Mouse (Mus musculus) midbrain, postnatal 0 days (tissue): Measurements from ENCODE around the gene Lrba. TPM values are rescaled to one million over a fixed set of nuclear protein-coding genes. Genes with fewer than 3 reads are reported as not detected.

Experiments
- ATAC-seq: fragments of 200-750 bp; cut with Nextera tagmentation; 2 replicates; pipeline ENCODE4 v1.8.0; 2017; ENCODE audit warnings: moderate number of reproducible peaks, mild to moderate bottlenecking, moderate TSS enrichment, moderate library complexity; ENCODE audit not compliant: low FRiP score
- DNase-seq: peaks from one replicate; pipeline ENCODE4 v3.0.0-alpha.2; 2015; ENCODE audit warnings: low spot score
- H3K27ac ChIP-seq: fragments of 300-500 bp; sonication (generic); 2 replicates; pipeline ENCODE4 v1.5.1; 2014; ENCODE audit warnings: low read depth, mild to moderate bottlenecking, low read length, mixed read lengths
- H3K27me3 ChIP-seq: fragments of 300-500 bp; sonication (generic); 2 replicates; pipeline ENCODE4 v1.6.1; 2014; ENCODE audit warnings: low read length, control low read depth, mixed read lengths; ENCODE audit not compliant: insufficient read depth
- H3K36me3 ChIP-seq: fragments of 300-500 bp; sonication (generic); 2 replicates; pipeline ENCODE4 v1.6.1; 2014; ENCODE audit warnings: low read length, control low read depth, mixed read lengths; ENCODE audit not compliant: insufficient read depth
- H3K4me1 ChIP-seq: fragments of 300-500 bp; sonication (generic); 2 replicates; pipeline ENCODE4 v1.6.1; 2014; ENCODE audit warnings: mild to moderate bottlenecking, control low read depth, antibody characterized with exemption, low read length, mixed read lengths; ENCODE audit not compliant: insufficient read depth
- H3K4me2 ChIP-seq: fragments of 300-500 bp; sonication (generic); 2 replicates; pipeline ENCODE4 v1.6.1; 2014; ENCODE audit warnings: low read depth, mild to moderate bottlenecking, low read length, mixed read lengths; ENCODE audit not compliant: poor library complexity, severe bottlenecking
- H3K4me3 ChIP-seq: fragments of 300-500 bp; sonication (generic); 2 replicates; pipeline ENCODE4 v1.5.1; 2014; ENCODE audit warnings: low read depth, mild to moderate bottlenecking, low read length, moderate library complexity
- H3K9ac ChIP-seq: fragments of 300-500 bp; sonication (generic); replicated peaks from 2 replicates; pipeline ENCODE4 v1.6.1; 2014; ENCODE audit warnings: mild to moderate bottlenecking, low read length, moderate library complexity, mixed read lengths; ENCODE audit not compliant: poor library complexity, severe bottlenecking
- H3K9me3 ChIP-seq: fragments of 300-500 bp; sonication (generic); 2 replicates; pipeline ENCODE4 v1.6.1; 2016; ENCODE audit warnings: low read length, control low read depth
- CTCF ChIP-seq: IDR thresholded peaks from 2 replicates; pipeline ENCODE4 v1.5.1; 2016; ENCODE audit warnings: antibody characterized with exemption, mild to moderate bottlenecking
- WGBS: fragments of 180-500 bp; shearing (Covaris S2); extraction: QIAGEN DNeasy Blood & Tissue Kit; methylation state at CpG from one replicate; pipeline ENCODE4 v1.1.7; 2014; 5-methylcytosine and 5-hydroxymethylcytosine counted together
- polyA plus RNA-seq: library from polyadenylated mRNA; unstranded; fragments of >200 nt; fragmentation: Nextera tagmentation; extraction: Ambion mirVana; gene quantifications from 2 replicates; pipeline ENCODE4 v1.2.1, GENCODE M21; 2015
- total RNA-seq: library from RNA; depleted of rRNA; stranded (reverse); fragments of >200 nt; gene quantifications from 2 replicates; pipeline ENCODE4 v1.2.3, GENCODE M21; 2014

Gene Lrba
- total and polyA plus RNA-seq, 2 experiments from 2014 or later: 3.1 to 24.3 TPM

DNA sequence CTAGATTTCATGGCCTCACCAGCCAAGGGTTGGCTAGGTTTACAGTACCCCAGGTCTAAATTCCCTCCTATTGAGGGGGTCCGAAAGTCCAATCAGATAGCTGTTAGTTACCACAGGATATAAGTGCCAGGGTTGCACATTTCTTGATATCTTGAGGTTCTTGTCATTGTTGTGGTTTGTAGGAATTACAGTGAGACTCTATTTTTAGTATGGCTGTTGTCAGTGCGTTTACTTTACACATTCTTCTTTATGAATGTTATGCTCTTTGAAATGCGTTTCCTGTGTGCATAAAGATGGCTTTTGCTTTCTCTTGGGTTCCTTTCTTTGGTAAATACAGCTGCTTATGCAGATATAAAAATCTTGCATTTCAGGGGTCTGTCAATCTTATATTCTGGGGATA, 237.1 kb downstream of the Lrba start:
- 78% methylated on average over 3 of the region's 3 CpGs for WGBS
- no peak overlapping the region for H3K4me2 ChIP-seq
- H3K4me3 ChIP-seq: no peak overlapping the region
- no peak overlapping the region for H3K27ac ChIP-seq
- H3K9me3 ChIP-seq: no peaks in the 10 kb centered on the region
- H3K9ac ChIP-seq: no peak overlapping the region
- no peak for TF ChIP-seq CTCF
- H3K4me1 ChIP-seq: no peaks in the 10 kb centered on the region
- no peaks in the 10 kb centered on the region for H3K36me3 ChIP-seq
- DNase-seq (no peak), ATAC-seq (no peak)
- H3K27me3 ChIP-seq: no peaks in the 10 kb centered on the region

DNA sequence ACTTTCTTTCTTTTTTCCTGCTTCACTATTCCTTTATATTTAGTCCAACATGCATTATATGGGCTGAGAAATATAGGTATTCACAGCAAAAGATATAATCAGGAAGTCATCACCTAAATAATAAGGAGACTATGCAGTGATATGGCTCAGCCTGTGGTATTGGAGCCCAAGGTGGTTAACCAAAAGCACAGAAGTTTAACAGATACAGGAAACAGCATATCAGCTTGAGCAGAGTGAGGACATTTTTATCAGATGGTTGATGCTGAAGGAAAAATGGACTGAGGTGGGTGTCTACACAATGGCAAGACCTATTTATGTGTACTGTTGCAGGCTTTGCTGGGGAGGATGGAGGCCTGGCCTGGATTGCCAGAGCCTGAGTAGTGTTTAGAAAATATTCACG, 265.5 kb downstream of the Lrba start:
- H3K9ac ChIP-seq: no peak overlapping the region
- no peak for DNase-seq
- 88% methylated on average over 1 of the region's 1 CpGs for WGBS

DNA sequence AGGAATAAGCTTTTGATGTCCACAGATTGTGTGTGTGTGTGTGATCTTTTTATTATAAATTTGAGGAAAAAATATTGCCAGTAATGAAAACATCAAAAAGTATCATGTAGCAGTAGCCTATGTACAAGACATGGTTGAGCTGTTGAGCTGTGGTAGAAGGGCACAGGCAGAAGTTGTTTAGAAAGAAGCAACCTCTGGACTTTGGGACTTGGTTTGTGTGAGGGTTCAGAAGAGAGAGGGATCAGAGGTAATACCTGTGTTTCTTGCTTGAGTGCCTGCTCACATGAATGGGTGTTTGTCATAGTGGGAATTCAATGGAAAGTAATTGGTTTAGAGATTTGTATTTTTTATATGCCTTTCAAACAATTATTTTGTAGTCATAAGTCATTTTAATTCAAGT, 276.1 kb downstream of the Lrba start:
- H3K9ac ChIP-seq: no peak overlapping the region
- no peaks in the 10 kb centered on the region for H3K27me3 ChIP-seq
- H3K36me3 ChIP-seq: no peaks in the 10 kb centered on the region
- no peak for DNase-seq
- H3K4me3 ChIP-seq: no peak overlapping the region
- no peak overlapping the region for H3K4me2 ChIP-seq
- no peaks in the 10 kb centered on the region for H3K9me3 ChIP-seq
- no peak overlapping the region for H3K27ac ChIP-seq
- TF ChIP-seq CTCF: no peak
- no peaks in the 10 kb centered on the region for H3K4me1 ChIP-seq
- ATAC-seq: no peak

More for the DNA sequence above, 265.5 kb downstream of the Lrba start:
- no peaks in the 10 kb centered on the region for H3K4me1 ChIP-seq
- no peak overlapping the region for H3K4me2 ChIP-seq
- H3K27me3 ChIP-seq: no peaks in the 10 kb centered on the region
- ATAC-seq: no peak
- no peaks in the 10 kb centered on the region for H3K36me3 ChIP-seq
- no peak overlapping the region for H3K4me3 ChIP-seq
- no peaks in the 10 kb centered on the region for H3K9me3 ChIP-seq
- H3K27ac ChIP-seq: no peak overlapping the region
- no peak for TF ChIP-seq CTCF

DNA sequence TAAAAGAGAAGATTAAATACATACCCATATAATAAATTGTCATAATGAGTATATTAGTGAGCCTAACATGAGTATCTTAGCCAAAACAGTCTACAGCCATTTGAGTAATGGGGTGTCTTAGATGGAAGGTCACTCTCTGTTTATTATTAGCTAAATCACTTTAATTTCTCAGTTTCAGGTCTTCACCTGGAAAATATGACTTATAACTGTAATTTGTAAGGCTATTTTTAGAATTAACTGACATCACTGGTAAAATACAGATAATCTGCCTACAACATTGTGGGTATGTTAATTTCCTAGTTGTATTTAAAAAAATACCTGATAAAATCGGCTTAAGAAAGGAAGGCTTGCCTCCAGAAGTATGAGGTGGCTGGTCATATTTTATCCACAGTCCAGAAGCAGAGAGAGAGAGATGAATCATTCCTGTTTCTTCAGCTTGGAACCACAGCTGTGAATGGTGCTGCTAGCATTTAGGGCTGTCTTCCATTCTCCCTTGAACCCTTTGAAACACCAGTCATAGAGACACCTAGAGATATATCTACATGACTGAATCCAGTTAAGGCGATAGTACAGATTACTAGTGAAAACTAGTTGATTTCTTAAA, 294.1 kb downstream of the Lrba start:
- Histone ChIP-seq H3K9ac (no peak overlapping the region), H3K4me1 (no peaks in the 10 kb centered on the region), H3K27ac (no peak overlapping the region), H3K4me2 (no peak overlapping the region), H3K9me3 (0 out of 2 replicates have a peak, but pooled peaks cover 4% of the 10 kb centered on the region), H3K4me3 (no peak overlapping the region), H3K36me3 (no peaks in the 10 kb centered on the region), H3K27me3 (no peaks in the 10 kb centered on the region)
- 79% methylated on average over 2 of the region's 2 CpGs for WGBS
- no peak for TF ChIP-seq CTCF
- DNase-seq (no peak), ATAC-seq (no peak)

DNA sequence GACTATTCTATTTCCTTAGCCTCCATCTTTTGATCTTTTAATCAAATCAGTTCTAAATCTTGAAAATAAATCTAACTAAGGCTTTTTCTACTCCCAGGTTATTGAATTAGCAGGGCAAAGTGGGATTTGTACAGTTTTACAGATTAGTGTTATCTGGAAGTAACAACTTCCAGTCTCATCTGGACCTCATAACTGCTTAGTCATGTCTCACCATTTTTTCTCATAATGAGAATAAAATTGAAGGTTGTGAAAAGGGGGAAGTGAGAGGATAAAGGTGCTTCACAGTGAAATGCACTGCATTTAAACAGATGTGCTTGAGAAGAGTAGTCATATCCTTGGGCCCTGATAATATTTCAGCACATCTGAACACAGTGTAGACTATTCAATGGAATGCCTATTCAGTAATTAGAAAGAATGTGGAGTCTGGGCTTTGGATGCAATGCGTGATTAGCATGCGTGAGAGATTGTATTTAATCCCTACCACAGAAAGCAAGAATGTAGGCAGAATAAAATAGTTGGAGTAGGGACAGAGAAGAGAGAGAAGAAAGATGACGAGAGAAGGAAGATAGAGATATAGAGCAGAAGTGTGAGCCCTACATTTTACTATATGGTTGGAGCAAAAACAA, 298.5 kb downstream of the Lrba start:
- H3K36me3 ChIP-seq: no peaks in the 10 kb centered on the region
- H3K9me3 ChIP-seq: no peaks in the 10 kb centered on the region
- TF ChIP-seq CTCF: no peak
- DNase-seq (no peak), ATAC-seq (no peak)
- no peaks in the 10 kb centered on the region for H3K4me1 ChIP-seq
- H3K27me3 ChIP-seq: no peaks in the 10 kb centered on the region
- no peak overlapping the region for H3K4me3 ChIP-seq
- WGBS: 39% methylated on average over 3 of the region's 3 CpGs
- no peak overlapping the region for H3K27ac ChIP-seq
- H3K4me2 ChIP-seq: no peak overlapping the region
- no peak overlapping the region for H3K9ac ChIP-seq

DNA sequence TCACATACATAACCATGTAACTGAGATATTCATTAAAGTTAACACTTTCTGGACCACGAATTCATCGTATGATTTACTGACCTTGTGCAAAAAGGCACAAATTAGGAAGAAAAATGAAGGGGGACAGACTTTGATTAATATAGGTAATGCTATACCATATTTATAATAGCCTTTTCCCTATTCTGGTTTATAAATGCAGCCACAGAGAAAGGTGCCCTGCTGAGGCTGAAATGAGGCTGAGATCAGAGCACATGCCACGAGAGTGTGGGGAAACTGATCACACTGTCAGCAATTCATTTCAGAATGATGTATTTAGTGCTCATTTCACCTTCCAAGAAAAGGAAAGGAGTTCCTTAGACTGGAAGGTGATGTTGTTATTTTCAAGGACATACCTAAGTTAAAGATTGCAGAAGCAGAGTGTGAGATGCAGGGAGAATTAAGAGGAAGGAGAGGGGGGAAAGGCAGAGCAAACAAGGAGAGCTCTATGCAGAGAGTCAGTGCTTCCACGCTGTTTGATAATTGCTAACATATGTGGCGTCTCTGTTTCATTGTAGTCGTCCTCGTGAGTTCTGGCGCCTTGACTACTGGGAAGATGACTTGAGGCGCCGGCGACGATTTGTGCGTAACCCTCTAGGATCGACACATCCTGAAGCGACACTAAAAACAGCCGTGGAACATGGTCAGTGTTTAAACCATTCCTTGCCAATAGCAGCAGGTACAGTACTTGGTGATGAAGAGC, 307.2 kb downstream of the Lrba start:
- no peak overlapping the region for H3K4me3 ChIP-seq
- no peaks in the 10 kb centered on the region for H3K4me1 ChIP-seq
- ATAC-seq: no peak
- H3K9me3 ChIP-seq: no peaks in the 10 kb centered on the region
- H3K4me2 ChIP-seq: no peak overlapping the region
- 51% methylated on average over 16 of the region's 16 CpGs for WGBS
- H3K9ac ChIP-seq: no peak overlapping the region
- no peak for TF ChIP-seq CTCF
- no peaks in the 10 kb centered on the region for H3K36me3 ChIP-seq
- no peak for DNase-seq
- H3K27me3 ChIP-seq: no peaks in the 10 kb centered on the region
- no peak overlapping the region for H3K27ac ChIP-seq
